28 mouse cellular contexts compared by ENCODE assay signal in genomic region chr5:125493093-125493423, GRCm38 (mm10). TPM values are rescaled to one million over a fixed set of nuclear protein-coding genes. Genes with fewer than 3 reads are reported as not detected.
A peak's percentile ranks its signal among the peaks of the same experiment; 100 is the strongest.
DNase-seq lines count a peak whose midpoint lies in the region; ATAC-seq and TF ChIP-seq lines count a peak whose summit lies in the region.
"Had no signal": no experiment of that assay in that cellular context is flagged by ENCODE, and none has a peak within 500 bp of the region (broad histone marks: within the 10 kb centered on the region; RNA-seq: fewer than 3 reads in every experiment).

No protein-coding gene starts in this region.

- intact Hi-C loops in gastrocnemius, adult 2 months (cut with DNase I) = no loop called here

- 0 out of 2 replicates have a peak, but pooled peaks have one; percentile 9 for ATAC-seq in lung, postnatal 0 days
- ATAC-seq: forebrain, embryonic 14.5 days; forebrain, postnatal 0 days; inflammation-experienced regulatory T-cells, adult 6 months; Patski had no signal

- H3K9me3 ChIP-seq in lung, postnatal 0 days (ENCODE audit: low read length) = no peaks in the 10 kb centered on the region
- H3K9me3 ChIP-seq in limb, embryonic 10.5 days (replicated peaks) = no peaks in the 10 kb centered on the region
- H3K9me3 ChIP-seq: embryonic facial prominence, embryonic 13.5 days; G1E; heart, embryonic 10.5 days; heart, embryonic 13.5 days had no signal

- peak overlapping the region; percentile 61; the same call in 1 of the 2 replicates for H3K27ac ChIP-seq in gastrocnemius, adult 2 months
- H3K27ac ChIP-seq in lung, postnatal 0 days (ENCODE audit: low read length) = no peak overlapping the region
- H3K27ac ChIP-seq in limb, embryonic 10.5 days = no peak overlapping the region
- H3K27ac ChIP-seq: embryonic facial prominence, embryonic 13.5 days; heart, adult 2 months; heart, embryonic 10.5 days; heart, embryonic 13.5 days; hindbrain, embryonic 14.5 days; hindbrain, postnatal 0 days had no signal

- H3K4me1 ChIP-seq in lung, postnatal 0 days (ENCODE audit: insufficient read depth, low read depth, low read length) = no peaks in the 10 kb centered on the region
- H3K4me1 ChIP-seq in limb, embryonic 10.5 days = no peaks in the 10 kb centered on the region
- H3K4me1 ChIP-seq: heart, embryonic 10.5 days had no signal

- no peaks in the 10 kb centered on the region for H3K27me3 ChIP-seq in lung, postnatal 0 days (replicated peaks; ENCODE audit: insufficient read depth, low read length)
- H3K27me3 ChIP-seq in limb, embryonic 10.5 days (ENCODE audit: low read depth, poor library complexity, severe bottlenecking) = no peaks in the 10 kb centered on the region
- H3K27me3 ChIP-seq: embryonic facial prominence, embryonic 13.5 days; heart, embryonic 13.5 days; Patski had no signal

- no peak overlapping the region for H3K4me3 ChIP-seq in gastrocnemius, adult 2 months
- no peak overlapping the region for H3K4me3 ChIP-seq in lung, postnatal 0 days (ENCODE audit: low read depth, low read length)
- no peak overlapping the region for H3K4me3 ChIP-seq in limb, embryonic 10.5 days
- H3K4me3 ChIP-seq: embryonic facial prominence, embryonic 13.5 days; heart, adult 2 months; heart, embryonic 10.5 days; heart, embryonic 13.5 days had no signal

- WGBS in lung, postnatal 0 days = 70% methylated on average over 5 of the region's 5 CpGs
- 64% methylated on average over 5 of the region's 5 CpGs for WGBS in limb, embryonic 10.5 days

- DNase-seq in cerebellum, postnatal 10 days = peak; percentile 58 to 60
- DNase-seq in cerebellum, adult 9-11 months = no peak
- no peak for DNase-seq in gastrocnemius, adult 2 months
- DNase-seq in gastrocnemius, postnatal 4 days (ENCODE audit: low spot score in 2 of 2) = no peak
- DNase-seq in lung, postnatal 0 days (ENCODE audit: low spot score) = no peak
- no peak for DNase-seq in lung, postnatal 4 days
- DNase-seq in limb, embryonic 10.5 days (ENCODE audit: low spot score) = no peak
- DNase-seq: adrenal gland, postnatal 10 days; adrenal gland, postnatal 36 days; cerebellum, adult 18-20 months; cerebellum, adult 9-10 months; forebrain, postnatal 0 days; gastrocnemius, postnatal 25 days; heart, adult 2 months; heart, postnatal 14 days; heart, postnatal 4 days had no signal

- no peak overlapping the region for H3K4me2 ChIP-seq in lung, postnatal 0 days (replicated peaks; ENCODE audit: low read depth, low read length)
- H3K4me2 ChIP-seq: embryonic facial prominence, embryonic 13.5 days; heart, embryonic 13.5 days; hindbrain, embryonic 14.5 days had no signal

- H3K9ac ChIP-seq in lung, postnatal 0 days (replicated peaks; ENCODE audit: low read depth) = no peak overlapping the region
- H3K9ac ChIP-seq: embryonic facial prominence, embryonic 13.5 days; forebrain, postnatal 0 days; heart, embryonic 13.5 days; hindbrain, embryonic 14.5 days had no signal

- H3K36me3 ChIP-seq in lung, postnatal 0 days (ENCODE audit: insufficient read depth, low read length) = no peaks in the 10 kb centered on the region
- peaks cover 64% of the 10 kb centered on the region for H3K36me3 ChIP-seq in limb, embryonic 10.5 days

- no peak for TF ChIP-seq EP300 in lung, postnatal 0 days (IDR thresholded peaks at IDR 0.05)

- TF ChIP-seq CTCF in gastrocnemius, adult 2 months (IDR thresholded peaks at IDR 0.05) = no peak
- TF ChIP-seq CTCF in lung, postnatal 0 days (IDR thresholded peaks at IDR 0.05) = no peak

RNA-seq across cellular contexts. Expression of gene Aacs, which starts 17.4 kb away (rescaled TPM):
- 1 to 10 TPM; 2.8 to 3.3 TPM for total RNA-seq in gastrocnemius, adult 2 months (2021)
- total RNA-seq in gastrocnemius, postnatal 4 days (2021) = 10 to 100 TPM; 11.6 to 13.7 TPM
- 20.0 and 25.9 TPM in 2 replicates for polyA plus RNA-seq in lung, postnatal 0 days (2015; fragmentation: Nextera tagmentation; extraction: Ambion mirVana)
- 56.7 and 57.9 TPM in 2 replicates for polyA plus RNA-seq in limb, embryonic 10.5 days (2016; fragmentation: Nextera tagmentation; extraction: Ambion mirVana)

RNA-seq across cellular contexts. Expression of gene Tmem132b, which starts 38.5 kb away (rescaled TPM):
- under 1 TPM; 0.20 to 0.56 TPM for total RNA-seq in gastrocnemius, adult 2 months (2021)
- total RNA-seq in gastrocnemius, postnatal 4 days (2021) = under 1 TPM; 0.32 to 0.39 TPM
- not detected in 2 replicates for polyA plus RNA-seq in lung, postnatal 0 days (2015; fragmentation: Nextera tagmentation; extraction: Ambion mirVana)
- 0.03 TPM in 1 of 2 replicates, not detected in the other for polyA plus RNA-seq in limb, embryonic 10.5 days (2016; fragmentation: Nextera tagmentation; extraction: Ambion mirVana)
- total RNA-seq: common myeloid progenitor, adult 5-6 weeks; granulocyte monocyte progenitor cell, adult 5-6 weeks; heart, adult 2 months; heart, postnatal 14 days had no signal
- polyA plus RNA-seq: G1E; heart, adult 2 months; heart, embryonic 10.5 days; heart, embryonic 16.5 days; inflammation-experienced regulatory T-cells, adult 6 months; Patski had no signal

RNA-seq across cellular contexts. Expression of gene Bri3bp, which starts 51.7 kb away (rescaled TPM):
- total RNA-seq in gastrocnemius, adult 2 months (2021) = 1 to 10 TPM; 2.5 to 3.9 TPM
- total RNA-seq in gastrocnemius, postnatal 4 days (2021) = 10 to 100 TPM; 10.4 to 12.0 TPM
- polyA plus RNA-seq in lung, postnatal 0 days (2015; fragmentation: Nextera tagmentation; extraction: Ambion mirVana) = 12.8 and 13.3 TPM in 2 replicates
- 52.1 and 59.0 TPM in 2 replicates for polyA plus RNA-seq in limb, embryonic 10.5 days (2016; fragmentation: Nextera tagmentation; extraction: Ambion mirVana)

RNA-seq across cellular contexts. Expression of gene Dhx37, which starts 59.1 kb away (rescaled TPM):
- 1 to 10 TPM; 4.3 to 4.4 TPM for total RNA-seq in gastrocnemius, adult 2 months (2021)
- 1 to 10 TPM; 6.8 to 7.8 TPM for total RNA-seq in gastrocnemius, postnatal 4 days (2021)
- 4.3 and 5.9 TPM in 2 replicates for polyA plus RNA-seq in lung, postnatal 0 days (2015; fragmentation: Nextera tagmentation; extraction: Ambion mirVana)
- 23.5 and 25.5 TPM in 2 replicates for polyA plus RNA-seq in limb, embryonic 10.5 days (2016; fragmentation: Nextera tagmentation; extraction: Ambion mirVana)

Comparison
In these comparisons a context has a peak if more than half of its experiments do, and no peak if none do; other contexts are left out.
1. DNase-seq: peak in cerebellum, postnatal 10 days (2 of 2); none in cerebellum, adult 9-11 months (single experiment), gastrocnemius, adult 2 months (single experiment), gastrocnemius, postnatal 4 days (0 of 2), lung, postnatal 0 days (single experiment), lung, postnatal 4 days (0 of 2) and limb, embryonic 10.5 days (single experiment).